Mouse (Mus musculus) thymus, adult 2 months (tissue): ENCODE measurements at regions not wholly inside any gene's neighbourhood (a gene's known extent, or its start where the extent isn't known, plus 50 kb on each side); places are given as distances from the start of the nearest gene placed in this dataset.

Experiments
- DNase-seq: peaks from one replicate; pipeline ENCODE4 v3.0.0; 2021
- H3K27ac ChIP-seq: fragments of 200-500 bp; 2 replicates; pipeline ENCODE4 v1.5.1; 2012; ENCODE audit warnings: low read length, control low read depth; ENCODE audit not compliant: control insufficient read depth, insufficient read depth
- H3K27me3 ChIP-seq: fragments of 200-500 bp; 2 replicates; pipeline ENCODE4 v1.6.1; 2012; ENCODE audit warnings: mild to moderate bottlenecking, low read length, moderate library complexity, mixed read lengths; ENCODE audit not compliant: control insufficient read depth, insufficient read depth
- H3K36me3 ChIP-seq: fragments of 200-500 bp; 2 replicates; pipeline ENCODE4 v1.6.1; 2012; ENCODE audit warnings: mild to moderate bottlenecking, low read length, moderate library complexity; ENCODE audit not compliant: control insufficient read depth, insufficient read depth
- H3K4me1 ChIP-seq: fragments of 200-500 bp; replicated peaks from 2 replicates; pipeline ENCODE4 v1.6.1; 2012; ENCODE audit warnings: low read length; ENCODE audit not compliant: control insufficient read depth, insufficient read depth
- H3K4me3 ChIP-seq: fragments of 200-500 bp; 2 replicates; pipeline ENCODE4 v1.5.1; 2012; ENCODE audit warnings: mild to moderate bottlenecking, low read length, control low read depth, moderate library complexity; ENCODE audit not compliant: control insufficient read depth, insufficient read depth
- CTCF ChIP-seq: fragments of 200-500 bp; IDR thresholded peaks from 2 replicates; pipeline ENCODE4 v1.5.1; 2012; ENCODE audit warnings: mild to moderate bottlenecking, control low read depth, low read length, moderate library complexity, borderline replicate concordance; ENCODE audit not compliant: control insufficient read depth, poor library complexity, insufficient read depth; ENCODE audit errors: extremely low read depth
- POLR2A ChIP-seq: fragments of 200-500 bp; IDR thresholded peaks from 2 replicates; pipeline ENCODE4 v1.6.1; 2012; ENCODE audit warnings: mild to moderate bottlenecking, low read length, control low read depth, moderate library complexity; ENCODE audit not compliant: control insufficient read depth, poor library complexity, insufficient read depth; ENCODE audit errors: extremely low read depth
- WGBS: fragments of 180-500 bp; shearing (Covaris S2); methylation state at CpG from one replicate; pipeline ENCODE4 v1.1.7; 2018; 5-methylcytosine and 5-hydroxymethylcytosine counted together

- H3K27ac ChIP-seq = no peak overlapping the region
- H3K4me1 ChIP-seq = no peaks in the 10 kb centered on the region
- H3K36me3 ChIP-seq = no peaks in the 10 kb centered on the region
- TF ChIP-seq POLR2A (no peak), CTCF (no peak)
- no peak overlapping the region for H3K4me3 ChIP-seq
- DNase-seq = no peak
- H3K27me3 ChIP-seq = no peaks in the 10 kb centered on the region
Observed at GRCm38 (mm10) chr8:26612153-26612552, 365.0 kb upstream of the Zfp703 start.

GRCm38 (mm10) chr8:26622311-26623052 lies 354.6 kb upstream of the Zfp703 start:
- H3K4me3 ChIP-seq = 0 out of 2 replicates have a peak overlapping the region, but pooled peaks have one; percentile 14
- no peaks in the 10 kb centered on the region for H3K27me3 ChIP-seq
- H3K4me1 ChIP-seq = peaks cover 19% of the 10 kb centered on the region
- no peak for DNase-seq
- H3K27ac ChIP-seq = peak overlapping the region; percentile 22; the same call in 1 of the 2 replicates
- WGBS = 46% methylated on average over 12 of the region's 12 CpGs
- TF ChIP-seq CTCF (no peak), POLR2A (no peak)
- H3K36me3 ChIP-seq = no peaks in the 10 kb centered on the region

GRCm38 (mm10) chr8:26626186-26626585 lies 350.9 kb upstream of the Zfp703 start:
- H3K4me3 ChIP-seq = no peak overlapping the region
- TF ChIP-seq POLR2A = no peak
- no peak for TF ChIP-seq CTCF
- H3K36me3 ChIP-seq = no peaks in the 10 kb centered on the region
- no peak overlapping the region for H3K27ac ChIP-seq
- H3K4me1 ChIP-seq = peaks cover 19% of the 10 kb centered on the region
- 77% methylated on average over 14 of the region's 14 CpGs for WGBS
- no peak for DNase-seq
- no peaks in the 10 kb centered on the region for H3K27me3 ChIP-seq

GRCm38 (mm10) chr8:26626651-26627077 lies 350.5 kb upstream of the Zfp703 start:
- no peak for DNase-seq
- no peaks in the 10 kb centered on the region for H3K27me3 ChIP-seq
- WGBS = 78% methylated on average over 17 of the region's 17 CpGs
- no peak for TF ChIP-seq POLR2A
- no peak for TF ChIP-seq CTCF
- peaks cover 18% of the 10 kb centered on the region for H3K4me1 ChIP-seq
- H3K36me3 ChIP-seq = no peaks in the 10 kb centered on the region
- H3K27ac ChIP-seq = no peak overlapping the region
- no peak overlapping the region for H3K4me3 ChIP-seq

- 84% methylated on average over 18 of the region's 18 CpGs for WGBS
- no peak overlapping the region for H3K4me3 ChIP-seq
- H3K36me3 ChIP-seq = no peaks in the 10 kb centered on the region
- H3K27ac ChIP-seq = no peak overlapping the region
- TF ChIP-seq POLR2A = no peak
- no peak for TF ChIP-seq CTCF
- no peak for DNase-seq
- no peaks in the 10 kb centered on the region for H3K27me3 ChIP-seq
- H3K4me1 ChIP-seq = peaks cover 11% of the 10 kb centered on the region
Observed at GRCm38 (mm10) chr8:26627191-26627891, 349.8 kb upstream of the Zfp703 start.

GRCm38 (mm10) chr8:26630544-26630943 lies 346.6 kb upstream of the Zfp703 start:
- Histone ChIP-seq H3K4me3 (no peak overlapping the region), H3K36me3 (no peaks in the 10 kb centered on the region), H3K27ac (no peak overlapping the region), H3K4me1 (peaks cover 6% of the 10 kb centered on the region), H3K27me3 (no peaks in the 10 kb centered on the region)
- 93% methylated on average over 2 of the region's 2 CpGs for WGBS
- DNase-seq = no peak
- TF ChIP-seq POLR2A (no peak), CTCF (no peak)
